Mouse (Mus musculus): Measurements from ENCODE around the gene Serpine1.

The Serpine1 gene

DNA sequence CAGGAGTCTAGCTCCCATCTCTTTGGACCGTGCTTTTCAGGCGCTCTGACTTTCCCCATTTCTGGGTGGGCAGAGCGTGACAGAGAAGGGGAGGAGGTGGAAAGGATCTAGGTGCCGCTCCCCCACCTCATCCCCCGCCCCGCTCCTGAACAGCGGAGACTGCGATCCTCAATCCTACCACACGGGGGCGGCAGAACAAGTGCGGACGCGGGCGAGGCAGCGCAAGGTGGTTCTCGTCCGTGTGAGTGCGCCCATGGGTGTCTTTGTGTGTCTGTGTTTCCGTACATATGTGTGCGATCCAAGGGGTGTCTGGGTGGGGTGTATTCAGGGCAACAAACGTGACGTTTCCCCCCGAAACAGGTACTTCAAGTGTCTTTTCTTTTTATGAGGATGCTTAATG is 46.9 kb downstream of the Serpine1 start:
- DNase-seq (ENCODE audit: extremely low spot score, low spot score) = peak; percentile 83

DNA sequence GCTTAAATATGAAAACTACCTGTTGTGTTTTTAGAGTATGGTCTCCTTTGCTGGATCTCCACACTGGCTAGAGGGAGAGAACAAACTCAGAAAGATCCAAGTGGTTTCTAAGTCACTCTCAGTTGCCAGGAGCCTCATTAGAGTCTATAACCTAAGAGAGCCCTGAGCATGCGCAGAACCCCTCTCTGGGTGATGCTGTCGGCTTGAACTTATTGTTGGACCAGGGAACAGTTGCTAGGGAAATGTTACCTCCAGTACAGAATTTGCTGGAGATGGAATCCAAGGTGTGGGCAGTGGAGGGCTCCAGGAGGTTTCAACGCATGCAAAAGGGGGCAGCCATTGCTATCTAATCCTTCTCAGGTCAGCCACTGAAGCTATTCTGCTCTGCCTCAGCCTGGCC is 47.8 kb downstream of the Serpine1 start:
- no peak for DNase-seq (ENCODE audit: extremely low spot score, low spot score)

DNA sequence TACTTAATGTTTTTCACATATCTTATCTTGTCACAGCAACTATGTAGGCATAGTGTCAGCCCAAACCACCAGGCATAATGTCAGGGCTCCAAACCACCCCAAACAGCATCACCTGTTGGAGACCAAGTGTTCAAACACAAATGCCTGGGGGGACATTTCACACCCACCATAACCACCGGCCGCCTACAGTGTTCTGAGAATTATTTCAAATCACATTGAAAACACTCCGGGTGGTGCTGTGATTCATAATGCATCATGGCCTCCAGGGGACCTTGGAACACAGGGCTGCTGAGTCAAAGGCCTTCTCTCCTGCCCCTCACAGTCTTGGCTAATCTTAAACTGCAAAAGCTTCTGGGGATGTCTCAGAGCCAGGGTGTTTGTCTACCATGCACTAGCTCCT is 56.2 kb downstream of the Serpine1 start:
- no peak for DNase-seq (ENCODE audit: extremely low spot score, low spot score)

DNA sequence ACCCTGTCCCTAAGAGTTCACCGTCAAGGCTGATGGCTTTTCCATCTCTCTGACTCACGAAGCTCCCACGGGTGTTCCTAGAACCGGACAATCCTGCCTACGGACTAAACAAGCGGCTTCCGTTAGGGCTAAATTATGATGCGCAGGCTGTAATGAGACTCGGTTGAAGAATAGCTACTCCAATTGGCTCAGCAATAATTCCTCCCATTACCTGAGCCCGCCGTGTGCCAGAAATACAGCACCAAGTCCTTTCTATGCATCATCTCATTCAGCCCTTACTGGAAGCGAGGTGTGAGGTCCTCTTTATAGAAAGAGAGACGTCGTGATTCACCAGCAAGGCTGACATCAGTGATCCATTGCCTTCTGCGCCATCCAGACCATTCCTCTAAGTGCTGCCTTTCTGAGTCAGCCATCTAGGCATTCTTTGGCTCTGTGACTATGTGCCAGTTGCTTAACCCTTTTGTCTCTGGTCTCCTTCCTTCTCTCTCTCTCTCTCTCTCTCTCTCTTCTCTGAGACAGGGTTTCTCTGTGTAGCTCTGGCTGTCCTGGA is 59.6 kb downstream of the Serpine1 start:
- no peak for DNase-seq (ENCODE audit: extremely low spot score, low spot score)
